Mouse (Mus musculus) forebrain, postnatal 0 days (tissue): ENCODE measurements around the gene Ccdc187. TPM values are rescaled to one million over a fixed set of nuclear protein-coding genes. Genes with fewer than 3 reads are reported as not detected.

Source experiments
- ATAC-seq: fragments of 200-750 bp; cut with Nextera tagmentation; 2 replicates; pipeline ENCODE4 v1.8.0; 2017; ENCODE audit warnings: mild to moderate bottlenecking, moderate library complexity
- DNase-seq: peaks from one replicate; pipeline ENCODE4 v3.0.0-alpha.2; 2015
- H3K27ac ChIP-seq: fragments of 300-500 bp; sonication (generic); 2 replicates; pipeline ENCODE4 v1.5.1; 2014; ENCODE audit warnings: low read depth, mild to moderate bottlenecking, antibody characterized with exemption, low read length, moderate library complexity, mixed read lengths
- H3K27me3 ChIP-seq: fragments of 300-500 bp; sonication (generic); 2 replicates; pipeline ENCODE4 v1.6.1; 2014; ENCODE audit warnings: mild to moderate bottlenecking, low read length, mixed read lengths; ENCODE audit not compliant: insufficient read depth
- H3K36me3 ChIP-seq: fragments of 300-500 bp; sonication (generic); 2 replicates; pipeline ENCODE4 v1.6.1; 2014; ENCODE audit warnings: mild to moderate bottlenecking, moderate library complexity; ENCODE audit not compliant: insufficient read depth
- H3K4me1 ChIP-seq: fragments of 300-500 bp; sonication (generic); 2 replicates; pipeline ENCODE4 v1.6.1; 2014; ENCODE audit warnings: antibody characterized with exemption; ENCODE audit not compliant: insufficient read depth
- H3K4me2 ChIP-seq: fragments of 300-500 bp; sonication (generic); 2 replicates; pipeline ENCODE4 v1.6.1; 2014; ENCODE audit warnings: low read depth, mild to moderate bottlenecking, moderate library complexity
- H3K4me3 ChIP-seq: fragments of 300-500 bp; sonication (generic); 2 replicates; pipeline ENCODE4 v1.5.1; 2014; ENCODE audit warnings: low read depth, low read length, mixed read lengths
- H3K9ac ChIP-seq: fragments of 300-500 bp; sonication (generic); 2 replicates; pipeline ENCODE4 v1.6.1; 2014; ENCODE audit warnings: mild to moderate bottlenecking
- H3K9me3 ChIP-seq: fragments of 300-500 bp; sonication (generic); 2 replicates; pipeline ENCODE4 v1.6.1; 2016; ENCODE audit warnings: low read length
- CTCF ChIP-seq: sonication (generic); IDR thresholded peaks from 2 replicates; pipeline ENCODE4 v1.5.1; 2016; ENCODE audit warnings: antibody characterized with exemption, control low read depth, low read depth
- WGBS: fragments of 180-500 bp; shearing (Covaris S2); extraction: QIAGEN DNeasy Blood & Tissue Kit; methylation state at CpG from one replicate; pipeline ENCODE4 v1.1.7; 2014; 5-methylcytosine and 5-hydroxymethylcytosine counted together
- polyA plus RNA-seq: library from polyadenylated mRNA; unstranded; fragments of >200 nt; fragmentation: Nextera tagmentation; extraction: Ambion mirVana; gene quantifications from 2 replicates; pipeline ENCODE4 v1.2.1, GENCODE M21; 2015
- total RNA-seq: library from RNA; depleted of rRNA; stranded (reverse); fragments of >200 nt; gene quantifications from 2 replicates; pipeline ENCODE4 v1.2.3, GENCODE M21; 2014

The Ccdc187 gene
- total and polyA plus RNA-seq, 2 experiments from 2014 or later, result 0.13 to 2.0 TPM

- H3K27me3 ChIP-seq, result no peaks in the 10 kb centered on the region
- 62% methylated on average over 6 of the region's 6 CpGs for WGBS
- H3K27ac ChIP-seq, result 0 out of 2 replicates have a peak overlapping the region, but pooled peaks have one; percentile 3
- no peak overlapping the region for H3K9ac ChIP-seq
- H3K4me2 ChIP-seq, result no peak overlapping the region
- ATAC-seq, result no peak
- no peak for DNase-seq
- no peaks in the 10 kb centered on the region for H3K4me1 ChIP-seq
- H3K4me3 ChIP-seq, result no peak overlapping the region
- TF ChIP-seq CTCF, result no peak
- no peaks in the 10 kb centered on the region for H3K9me3 ChIP-seq
- peaks cover 61% of the 10 kb centered on the region for H3K36me3 ChIP-seq
Observed at GRCm38 (mm10) chr2:26330702-26331101, 36.3 kb upstream of the Ccdc187 start.

DNA sequence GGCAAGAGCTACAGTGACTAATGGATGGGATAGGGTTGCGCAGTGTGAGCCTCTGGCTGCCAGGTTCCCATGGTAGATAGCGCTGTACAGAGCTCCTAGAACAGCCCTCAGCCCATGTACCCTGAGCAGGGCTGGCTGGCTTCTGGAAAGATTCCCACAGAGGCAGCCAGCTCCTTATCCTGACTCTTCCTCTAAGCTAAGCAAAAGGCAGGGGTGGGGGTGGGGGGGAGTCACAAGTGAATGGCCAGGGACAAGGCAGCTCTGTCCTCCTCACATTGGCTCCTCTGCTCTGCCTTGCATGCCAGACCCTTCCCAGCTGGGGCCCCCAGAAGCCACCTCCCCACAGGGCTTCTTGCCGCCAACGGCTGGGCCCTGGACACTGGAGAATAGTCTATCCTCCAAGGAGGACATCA is 35.7 kb upstream of the Ccdc187 start:
- Histone ChIP-seq H3K4me2 (no peak overlapping the region), H3K9ac (0 out of 2 replicates have a peak overlapping the region, but pooled peaks have one; percentile 6), H3K4me1 (no peaks in the 10 kb centered on the region), H3K27ac (0 out of 2 replicates have a peak overlapping the region, but pooled peaks have one; percentile 3), H3K27me3 (no peaks in the 10 kb centered on the region), H3K4me3 (no peak overlapping the region), H3K36me3 (peaks cover 68% of the 10 kb centered on the region), H3K9me3 (no peaks in the 10 kb centered on the region)
- no peak for TF ChIP-seq CTCF
- DNase-seq (no peak), ATAC-seq (peak; percentile 61)
- WGBS, result 92% methylated on average over 4 of the region's 4 CpGs

DNA sequence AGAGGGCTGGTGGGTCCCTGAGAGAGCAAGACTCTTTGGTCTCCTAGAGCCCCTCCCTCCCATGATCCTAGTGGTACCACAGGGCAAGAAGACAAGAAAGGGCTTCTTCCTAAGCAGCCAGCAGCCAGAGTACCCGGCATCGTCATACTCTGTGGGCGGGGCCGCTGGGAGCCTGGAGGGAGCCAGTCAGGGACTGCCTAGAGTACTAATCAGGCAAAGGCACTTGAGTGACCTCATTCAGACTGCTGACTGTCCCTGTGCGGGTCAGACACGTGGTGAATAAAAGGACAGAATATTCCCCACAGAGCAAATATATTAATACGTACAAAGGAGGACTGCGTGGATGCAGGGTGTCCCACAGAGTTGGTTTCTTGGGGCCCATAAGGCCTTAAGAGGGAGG is 35.0 kb upstream of the Ccdc187 start:
- Histone ChIP-seq H3K36me3 (peaks cover 74% of the 10 kb centered on the region), H3K4me1 (no peaks in the 10 kb centered on the region), H3K4me3 (no peak overlapping the region), H3K27ac (no peak overlapping the region), H3K27me3 (no peaks in the 10 kb centered on the region), H3K9ac (no peak overlapping the region), H3K9me3 (no peaks in the 10 kb centered on the region), H3K4me2 (no peak overlapping the region)
- peak; percentile 36 for ATAC-seq
- TF ChIP-seq CTCF, result no peak
- 54% methylated on average over 8 of the region's 8 CpGs for WGBS
- no peak for DNase-seq

DNA sequence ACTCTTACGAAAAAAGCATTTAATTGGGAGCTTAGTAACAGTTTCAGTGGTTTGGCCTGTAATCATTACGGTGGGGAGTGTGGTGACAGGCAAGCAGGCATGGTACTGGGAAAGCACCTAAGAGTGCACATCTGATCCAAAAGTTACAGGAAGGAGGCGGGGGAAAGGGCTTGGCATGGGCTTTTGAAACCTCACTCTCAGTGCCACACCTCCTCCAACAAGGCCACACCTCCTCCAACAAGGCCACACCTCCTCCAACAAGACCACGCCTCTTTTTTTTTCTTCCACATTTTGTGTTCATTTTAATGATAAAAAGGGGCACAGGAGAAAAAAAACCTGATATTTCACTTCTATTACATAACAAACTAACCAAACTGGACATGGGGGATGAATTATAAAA is 33.5 kb upstream of the Ccdc187 start:
- no peak overlapping the region for H3K4me2 ChIP-seq
- H3K9ac ChIP-seq, result no peak overlapping the region
- 87% methylated on average over 4 of the region's 4 CpGs for WGBS
- peaks cover 88% of the 10 kb centered on the region for H3K36me3 ChIP-seq
- ATAC-seq (no peak), DNase-seq (no peak)
- H3K4me3 ChIP-seq, result no peak overlapping the region
- no peak for TF ChIP-seq CTCF
- H3K4me1 ChIP-seq, result no peaks in the 10 kb centered on the region
- H3K9me3 ChIP-seq, result no peaks in the 10 kb centered on the region
- no peaks in the 10 kb centered on the region for H3K27me3 ChIP-seq
- H3K27ac ChIP-seq, result no peak overlapping the region

GRCm38 (mm10) chr2:26325386-26326181 is 31.2 kb upstream of the Ccdc187 start:
- no peak overlapping the region for H3K27ac ChIP-seq
- ATAC-seq (peak; percentile 81), DNase-seq (peak; percentile 62)
- H3K27me3 ChIP-seq, result no peaks in the 10 kb centered on the region
- no peak overlapping the region for H3K9ac ChIP-seq
- no peaks in the 10 kb centered on the region for H3K4me1 ChIP-seq
- peak; percentile 92 for TF ChIP-seq CTCF
- H3K9me3 ChIP-seq, result no peaks in the 10 kb centered on the region
- H3K4me2 ChIP-seq, result no peak overlapping the region
- WGBS, result 67% methylated on average over 15 of the region's 15 CpGs
- peaks cover 73% of the 10 kb centered on the region for H3K36me3 ChIP-seq
- no peak overlapping the region for H3K4me3 ChIP-seq

- TF ChIP-seq CTCF, result peak; percentile 61
- no peak overlapping the region for H3K27ac ChIP-seq
- H3K4me3 ChIP-seq, result no peak overlapping the region
- no peak overlapping the region for H3K4me2 ChIP-seq
- WGBS, result 86% methylated on average over 2 of the region's 2 CpGs
- H3K36me3 ChIP-seq, result peaks cover 67% of the 10 kb centered on the region
- H3K9ac ChIP-seq, result no peak overlapping the region
- H3K4me1 ChIP-seq, result no peaks in the 10 kb centered on the region
- ATAC-seq (peak; percentile 40; the same call in 1 of the 2 replicates), DNase-seq (no peak)
- no peaks in the 10 kb centered on the region for H3K27me3 ChIP-seq
- no peaks in the 10 kb centered on the region for H3K9me3 ChIP-seq
Observed at GRCm38 (mm10) chr2:26324917-26325316, 30.6 kb upstream of the Ccdc187 start.

- TF ChIP-seq CTCF, result no peak
- peaks cover 3% of the 10 kb centered on the region; the same call in 1 of the 2 replicates for H3K4me1 ChIP-seq
- DNase-seq (no peak), ATAC-seq (no peak)
- no peak overlapping the region for H3K4me3 ChIP-seq
- peaks cover 59% of the 10 kb centered on the region for H3K36me3 ChIP-seq
- H3K9ac ChIP-seq, result no peak overlapping the region
- H3K9me3 ChIP-seq, result no peaks in the 10 kb centered on the region
- no peaks in the 10 kb centered on the region for H3K27me3 ChIP-seq
- no peak overlapping the region for H3K4me2 ChIP-seq
- no peak overlapping the region for H3K27ac ChIP-seq
- 94% methylated on average over 13 of the region's 13 CpGs for WGBS
Observed at GRCm38 (mm10) chr2:26323589-26324325, 29.4 kb upstream of the Ccdc187 start.
